Comparison of ENCODE assay signal across 8 mouse cellular contexts in the genomic region with DNA sequence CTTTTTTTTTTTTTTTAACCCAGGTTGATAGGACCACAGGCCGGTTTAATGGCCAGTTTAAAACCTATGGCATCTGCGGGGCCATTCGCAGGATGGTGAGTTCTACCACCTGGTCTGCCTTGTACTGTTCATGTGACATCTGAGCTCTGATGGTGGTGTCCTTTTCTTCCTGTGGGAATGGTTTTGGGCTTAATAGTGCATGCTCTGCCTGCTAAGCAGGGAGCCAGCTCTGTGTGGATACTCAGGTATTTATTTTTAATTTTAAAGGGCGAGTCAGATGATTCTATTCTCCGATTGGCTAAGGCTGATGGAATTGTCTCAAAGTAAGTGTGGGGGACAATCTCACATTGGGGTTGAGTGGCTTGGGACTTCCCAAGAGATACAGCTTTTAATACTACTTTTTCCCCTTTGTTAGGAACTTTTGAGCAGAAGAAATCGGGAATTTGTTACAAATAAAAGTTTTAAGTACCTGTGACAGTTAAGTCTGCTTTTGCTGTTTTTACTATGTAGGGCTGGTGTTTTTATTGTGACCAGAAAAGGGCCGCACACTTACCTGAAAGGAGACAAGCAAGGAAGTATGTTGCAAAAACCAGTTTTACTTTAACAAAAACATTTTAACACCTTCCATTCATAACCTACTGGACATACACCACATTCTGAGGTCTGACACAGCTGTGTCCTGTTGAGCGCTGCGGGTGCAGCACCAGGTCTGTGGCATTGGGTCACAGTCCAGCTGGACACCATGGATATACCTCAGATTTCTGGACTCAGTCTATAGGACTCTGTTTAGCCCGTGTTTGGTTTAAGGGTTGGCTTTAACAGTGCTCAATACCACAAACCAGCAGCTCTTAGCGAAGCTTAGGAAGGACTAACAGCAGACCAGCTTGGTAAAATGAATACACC. TPM values are rescaled to one million over a fixed set of nuclear protein-coding genes. Genes with fewer than 3 reads are reported as not detected.
DNase-seq lines count a peak whose midpoint lies in the region; ATAC-seq and TF ChIP-seq lines count a peak whose summit lies in the region.

No protein-coding gene starts in this region.

- no peak for DNase-seq in cerebellum, adult 2 months
- no peak for DNase-seq in cerebellum, adult 9-11 months
- no peak for DNase-seq in spleen, adult 2 months (ENCODE audit: low read depth in 1 of 2, low spot score in 2 of 2)
- DNase-seq in spleen, postnatal 4 days (ENCODE audit: low spot score in 2 of 2) = no peak
- no peak for DNase-seq in frontal cortex, postnatal 25 days (ENCODE audit: low spot score in 2 of 2)
- no peak for DNase-seq in urinary bladder, adult 2 months (ENCODE audit: low spot score)

- no peak overlapping the region for H3K27ac ChIP-seq in cerebellum, adult 2 months (ENCODE audit: insufficient read depth, low read length)
- H3K27ac ChIP-seq in spleen, adult 2 months (ENCODE audit: insufficient read depth, low read length) = peak overlapping the region; percentile 78
- peak overlapping the region; percentile 87 for H3K27ac ChIP-seq in limb, embryonic 15.5 days
- peak overlapping the region; percentile 87 for H3K27ac ChIP-seq in stomach, embryonic 16.5 days (ENCODE audit: low read length)

- peaks cover 14% of the 10 kb centered on the region for H3K36me3 ChIP-seq in spleen, adult 2 months (ENCODE audit: control insufficient read depth, insufficient read depth, low read length)
- H3K36me3 ChIP-seq in limb, embryonic 15.5 days = peaks cover 49% of the 10 kb centered on the region
- H3K36me3 ChIP-seq in stomach, embryonic 16.5 days (ENCODE audit: control insufficient read depth, insufficient read depth, low read length) = peaks cover 10% of the 10 kb centered on the region; the same call in 1 of the 2 replicates

- peak overlapping the region; percentile 86 for H3K9ac ChIP-seq in limb, embryonic 15.5 days
- H3K9ac ChIP-seq in stomach, embryonic 16.5 days (ENCODE audit: low read length) = peak overlapping the region; percentile 91

- no peaks in the 10 kb centered on the region for H3K9me3 ChIP-seq in limb, embryonic 15.5 days
- no peaks in the 10 kb centered on the region for H3K9me3 ChIP-seq in stomach, embryonic 16.5 days (replicated peaks; ENCODE audit: control insufficient read depth, low read length)

- no peak for TF ChIP-seq CTCF in cerebellum, adult 2 months (IDR thresholded peaks at IDR 0.05; ENCODE audit: borderline replicate concordance, insufficient read depth, low read depth, low read length)
- TF ChIP-seq CTCF in spleen, adult 2 months (IDR thresholded peaks at IDR 0.05; ENCODE audit: extremely low read depth, insufficient read depth, insufficient read length, insufficient replicate concordance) = no peak

- peak overlapping the region; percentile 58 for H3K4me3 ChIP-seq in cerebellum, adult 2 months (replicated peaks; ENCODE audit: insufficient read depth, low read depth, low read length)
- H3K4me3 ChIP-seq in spleen, adult 2 months (ENCODE audit: extremely low read depth, insufficient read depth, insufficient read length) = peak overlapping the region; percentile 89; the same call in 1 of the 2 replicates
- peak overlapping the region; percentile 69 for H3K4me3 ChIP-seq in limb, embryonic 15.5 days
- H3K4me3 ChIP-seq in stomach, embryonic 16.5 days (replicated peaks; ENCODE audit: low read length) = peak overlapping the region; percentile 94

- H3K4me2 ChIP-seq in limb, embryonic 15.5 days = peak overlapping the region; percentile 77
- peak overlapping the region; percentile 86 for H3K4me2 ChIP-seq in stomach, embryonic 16.5 days (ENCODE audit: low read depth, low read length)

- no peaks in the 10 kb centered on the region for H3K27me3 ChIP-seq in cerebellum, adult 2 months (ENCODE audit: control insufficient read depth, insufficient read depth, low read length)
- no peaks in the 10 kb centered on the region for H3K27me3 ChIP-seq in spleen, adult 2 months (ENCODE audit: control insufficient read depth, insufficient read depth, low read length)
- no peaks in the 10 kb centered on the region for H3K27me3 ChIP-seq in limb, embryonic 15.5 days
- H3K27me3 ChIP-seq in stomach, embryonic 16.5 days (ENCODE audit: control insufficient read depth, insufficient read depth, low read length) = no peaks in the 10 kb centered on the region

- peaks cover 25% of the 10 kb centered on the region for H3K4me1 ChIP-seq in cerebellum, adult 2 months (ENCODE audit: control insufficient read depth, insufficient read depth, low read length)
- peaks cover 9% of the 10 kb centered on the region; the same call in 1 of the 2 replicates for H3K4me1 ChIP-seq in spleen, adult 2 months (ENCODE audit: control insufficient read depth, insufficient read depth, insufficient read length)
- H3K4me1 ChIP-seq in limb, embryonic 15.5 days = peaks cover 23% of the 10 kb centered on the region
- H3K4me1 ChIP-seq in stomach, embryonic 16.5 days (ENCODE audit: control insufficient read depth, insufficient read depth, low read length) = peaks cover 18% of the 10 kb centered on the region

- WGBS in cerebellum, adult 2 months = 53% methylated on average over 11 of the region's 11 CpGs
- WGBS in spleen, adult 2 months = 57% methylated on average over 11 of the region's 11 CpGs
- 48% methylated on average over 11 of the region's 11 CpGs for WGBS in limb, embryonic 15.5 days
- 46% methylated on average over 11 of the region's 11 CpGs for WGBS in stomach, embryonic 16.5 days

- TF ChIP-seq POLR2A in cerebellum, adult 2 months (IDR thresholded peaks at IDR 0.05; ENCODE audit: borderline replicate concordance, insufficient read depth, low read length) = no peak
- TF ChIP-seq POLR2A in spleen, adult 2 months (IDR thresholded peaks at IDR 0.05; ENCODE audit: low read depth, low read length) = no peak

- ATAC-seq in limb, embryonic 15.5 days (ENCODE audit: insufficient number of reproducible peaks, low FRiP score, low TSS enrichment, low read depth) = no peak
- no peak for ATAC-seq in stomach, embryonic 16.5 days (ENCODE audit: insufficient read depth, low FRiP score)

RNA-seq across cellular contexts. Expression of a gene that starts 1.0 kb away (rescaled TPM):
- 1,729 and 1,776 TPM in 2 replicates for polyA plus RNA-seq in cerebellum, adult 2 months (2012; rRNA removed)
- polyA plus RNA-seq in spleen, adult 2 months (2012; rRNA removed) = 2,793 and 4,124 TPM in 2 replicates
- polyA plus RNA-seq in limb, embryonic 15.5 days (2015; fragmentation: Nextera tagmentation; extraction: Ambion mirVana) = 429 and 600 TPM in 2 replicates
- 408 and 537 TPM in 2 replicates for polyA plus RNA-seq in stomach, embryonic 16.5 days (2015; fragmentation: Nextera tagmentation; extraction: Ambion mirVana)
- 3,847 and 3,981 TPM in 2 replicates for polyA plus RNA-seq in urinary bladder, adult 2 months (2012; rRNA removed)

RNA-seq across cellular contexts. Expression of a gene that starts 15.1 kb away (rescaled TPM):
- polyA plus RNA-seq in cerebellum, adult 2 months (2012; rRNA removed) = 46.3 and 51.7 TPM in 2 replicates
- polyA plus RNA-seq in spleen, adult 2 months (2012; rRNA removed) = 40.9 and 56.9 TPM in 2 replicates
- 9.3 and 12.5 TPM in 2 replicates for polyA plus RNA-seq in limb, embryonic 15.5 days (2015; fragmentation: Nextera tagmentation; extraction: Ambion mirVana)
- polyA plus RNA-seq in stomach, embryonic 16.5 days (2015; fragmentation: Nextera tagmentation; extraction: Ambion mirVana) = 4.3 and 4.6 TPM in 2 replicates
- 25.4 and 28.3 TPM in 2 replicates for polyA plus RNA-seq in urinary bladder, adult 2 months (2012; rRNA removed)

RNA-seq across cellular contexts. Expression of a gene that starts 31.5 kb away (rescaled TPM):
- polyA plus RNA-seq in cerebellum, adult 2 months (2012; rRNA removed) = not detected in 2 replicates
- polyA plus RNA-seq in spleen, adult 2 months (2012; rRNA removed) = not detected in 2 replicates
- 2.0 and 2.3 TPM in 2 replicates for polyA plus RNA-seq in limb, embryonic 15.5 days (2015; fragmentation: Nextera tagmentation; extraction: Ambion mirVana)
- 3.7 and 5.9 TPM in 2 replicates for polyA plus RNA-seq in stomach, embryonic 16.5 days (2015; fragmentation: Nextera tagmentation; extraction: Ambion mirVana)
- polyA plus RNA-seq in urinary bladder, adult 2 months (2012; rRNA removed) = 4.6 and 5.9 TPM in 2 replicates

RNA-seq across cellular contexts. Expression of a gene that starts 32.6 kb away (rescaled TPM):
- polyA plus RNA-seq in cerebellum, adult 2 months (2012; rRNA removed) = 6.4 and 7.0 TPM in 2 replicates
- 8.4 and 12.2 TPM in 2 replicates for polyA plus RNA-seq in spleen, adult 2 months (2012; rRNA removed)
- 24.5 and 25.9 TPM in 2 replicates for polyA plus RNA-seq in limb, embryonic 15.5 days (2015; fragmentation: Nextera tagmentation; extraction: Ambion mirVana)
- 61.3 and 64.6 TPM in 2 replicates for polyA plus RNA-seq in stomach, embryonic 16.5 days (2015; fragmentation: Nextera tagmentation; extraction: Ambion mirVana)
- 144 and 160 TPM in 2 replicates for polyA plus RNA-seq in urinary bladder, adult 2 months (2012; rRNA removed)
